Mouse (Mus musculus): ENCODE results near the gene Clic4.

- TF ChIP-seq CTCF (IDR thresholded peaks at IDR 0.05; ENCODE audit: control insufficient read depth, insufficient read depth, insufficient read length) (no peak), USF1 (IDR thresholded peaks at IDR 0.05; ENCODE audit: low read depth) (no peak), MAX (IDR thresholded peaks at IDR 0.05) (no peak), MYOD1 (IDR thresholded peaks at IDR 0.05; ENCODE audit: control insufficient read depth, insufficient read length, low read depth) (no peak), MYOG (IDR thresholded peaks at IDR 0.05; ENCODE audit: control insufficient read depth, extremely low read depth, insufficient read length) (no peak)
Measured at GRCm38 (mm10) chr4:135238706-135239510, 33.7 kb downstream of the Clic4 start.

Data from C2C12 (cell line).